Mouse (Mus musculus): Measurements from ENCODE around the gene Lad1. TPM values are rescaled to one million over a fixed set of nuclear protein-coding genes. Genes with fewer than 3 reads are reported as not detected.

Gene Lad1
- polyA plus RNA-seq, 1 experiment from 2014 or later = 0.16 TPM

Other genes with a start within 250 kb of the Lad1 start
- gene Nav1, start 211.3 kb upstream of the Lad1 start, polyA plus RNA-seq (2015; fragmentation: Nextera tagmentation; extraction: Ambion mirVana) = 1.1 and 1.8 TPM in 2 replicates
- gene Csrp1, start 98.5 kb upstream of the Lad1 start, polyA plus RNA-seq (2015; fragmentation: Nextera tagmentation; extraction: Ambion mirVana) = 33.8 and 36.8 TPM in 2 replicates
- gene Phlda3, start 52.5 kb upstream of the Lad1 start, polyA plus RNA-seq (2015; fragmentation: Nextera tagmentation; extraction: Ambion mirVana) = 5.7 and 7.1 TPM in 2 replicates
- 9.7 and 12.3 TPM in 2 replicates for gene Tnni1, start 39.2 kb upstream of the Lad1 start, polyA plus RNA-seq (2015; fragmentation: Nextera tagmentation; extraction: Ambion mirVana)
- gene Tnnt2, start 17.8 kb downstream of the Lad1 start, polyA plus RNA-seq (2015; fragmentation: Nextera tagmentation; extraction: Ambion mirVana) = 4.3 and 19.2 TPM in 2 replicates
- 0.05 TPM in 1 of 2 replicates, not detected in the other for gene Pkp1, start 100.6 kb downstream of the Lad1 start, polyA plus RNA-seq (2015; fragmentation: Nextera tagmentation; extraction: Ambion mirVana)
- not detected in 2 replicates for gene Igfn1, start 187.7 kb downstream of the Lad1 start, polyA plus RNA-seq (2015; fragmentation: Nextera tagmentation; extraction: Ambion mirVana)
- 90.9 and 95.3 TPM in 2 replicates for gene Tmem9, start 189.6 kb downstream of the Lad1 start, polyA plus RNA-seq (2015; fragmentation: Nextera tagmentation; extraction: Ambion mirVana)
- gene Ascl5, start 232.2 kb downstream of the Lad1 start, polyA plus RNA-seq (2015; fragmentation: Nextera tagmentation; extraction: Ambion mirVana) = not detected in 2 replicates
- 0.09 and 0.10 TPM in 2 replicates for gene Cacna1s, start 234.2 kb downstream of the Lad1 start, polyA plus RNA-seq (2015; fragmentation: Nextera tagmentation; extraction: Ambion mirVana)

All from liver, embryonic 13.5 days (tissue).